Mouse (Mus musculus) lung, adult 2 months (tissue): ENCODE measurements around the gene Olfr785.

Experiments
- CTCF ChIP-seq: fragments of 200-500 bp; IDR thresholded peaks from 2 replicates; pipeline ENCODE4 v1.5.1; 2011; ENCODE audit warnings: mild to moderate bottlenecking, low read length, control low read depth; ENCODE audit not compliant: insufficient read depth
- POLR2A ChIP-seq: fragments of 200-500 bp; IDR thresholded peaks from 2 replicates; pipeline ENCODE4 v1.6.1; 2011; ENCODE audit warnings: low read depth, mild to moderate bottlenecking, control low read depth, low read length, borderline replicate concordance; ENCODE audit errors: extremely low read depth

- TF ChIP-seq POLR2A = no peak
- TF ChIP-seq CTCF = no peak
Measured at GRCm38 (mm10) chr10:129405126-129405525, at the start of gene Olfr785.
